In genomic region chr7:131074098-131074497, GRCm38 (mm10) we compare ENCODE assay signal across 9 mouse cellular contexts. TPM values are rescaled to one million over a fixed set of nuclear protein-coding genes. Genes with fewer than 3 reads are reported as not detected.
"Had no signal": no experiment of that assay in that cellular context is flagged by ENCODE, and none has a peak within 500 bp of the region (broad histone marks: within the 10 kb centered on the region; RNA-seq: fewer than 3 reads in every experiment).

No protein-coding gene starts in this region.

RNA-seq across cellular contexts. Expression of gene Dmbt1, which starts 42.2 kb away (rescaled TPM):
- polyA plus RNA-seq: liver, embryonic 13.5 days; lung, embryonic 15.5 days; lung, postnatal 0 days; macrophage; midbrain, embryonic 11.5 days; midbrain, embryonic 13.5 days; neural tube, embryonic 11.5 days; neural tube, embryonic 13.5 days; neural tube, embryonic 15.5 days had no signal
